In genomic region chr7:16453118-16453711, GRCm38 (mm10) we compare ENCODE assay signal across 7 mouse cellular contexts. TPM values are rescaled to one million over a fixed set of nuclear protein-coding genes. Genes with fewer than 3 reads are reported as not detected.
DNase-seq lines count a peak whose midpoint lies in the region; ATAC-seq and TF ChIP-seq lines count a peak whose summit lies in the region.

No protein-coding gene starts in this region.

- no peak for TF ChIP-seq EP300 in MEL (IDR thresholded peaks at IDR 0.05; ENCODE audit: low read depth in 1 of 2, low read length in 2 of 2)

- H3K27me3 ChIP-seq in MEL (ENCODE audit: control insufficient read depth in 1 of 2, insufficient read depth in 2 of 2, low read length in 2 of 2): no peaks in the 10 kb centered on the region

- no peaks in the 10 kb centered on the region for H3K9me3 ChIP-seq in MEL (replicated peaks; ENCODE audit: insufficient read depth, low read length)

- WGBS in olfactory bulb, adult 2 months: under 1% methylated on average over 23 of the region's 23 CpGs

- H3K9ac ChIP-seq in MEL (ENCODE audit: control insufficient read depth, low read depth, low read length, poor library complexity, severe bottlenecking): peak overlapping the region; percentile 72

- peak overlapping the region; percentile 62 to 82 for H3K4me3 ChIP-seq in MEL (ENCODE audit: control insufficient read depth in 1 of 2, insufficient read depth in 1 of 2, low read depth in 2 of 2, low read length in 2 of 2)
- peak overlapping the region; percentile 84 for H3K4me3 ChIP-seq in layer of hippocampus, adult 2 months
- H3K4me3 ChIP-seq in olfactory bulb, adult 2 months (ENCODE audit: insufficient read depth, low read depth, low read length): peak overlapping the region; percentile 85

- peak; percentile 50; a peak in 2 of 4 replicates for TF ChIP-seq POLR2A in MEL (IDR thresholded peaks at IDR 0.05; ENCODE audit: control insufficient read depth in 1 of 2, insufficient read depth in 1 of 2, low read depth in 1 of 2, low read length in 2 of 2, poor library complexity in 1 of 2)
- TF ChIP-seq POLR2A in brain, embryonic 14.5 days (IDR thresholded peaks at IDR 0.05; ENCODE audit: borderline replicate concordance, extremely low read depth, insufficient read depth, insufficient read length, poor library complexity, severe bottlenecking): no peak
- 0 out of 2 replicates have a peak, but pooled peaks have one; percentile 35 for TF ChIP-seq POLR2A in olfactory bulb, adult 2 months (IDR thresholded peaks at IDR 0.05; ENCODE audit: insufficient read depth, low read depth, low read length)

- peak; percentile 41; the same call in 1 of the 2 replicates for ATAC-seq in erythroid progenitor cell, adult 5-6 weeks (replicated peaks; ENCODE audit: low FRiP score, poor library complexity, severe bottlenecking)

- peak; percentile 89 for DNase-seq in MEL (ENCODE audit: low read depth, low spot score)
- peak; percentile 90 for DNase-seq in brain, embryonic 14.5 days (ENCODE audit: low read depth)
- DNase-seq in heart, postnatal 4 days: peak; percentile 47
- peak; percentile 59 to 79 for DNase-seq in layer of hippocampus, adult 2 months (ENCODE audit: low spot score in 2 of 2)
- DNase-seq in lung, adult 18-20 months: peak; percentile 49 to 52

- no peaks in the 10 kb centered on the region; the same call in none of the 2 replicates for H3K79me2 ChIP-seq in MEL (ENCODE audit: control insufficient read depth, insufficient read depth, low read length, poor library complexity)

- no peak for TF ChIP-seq RAD21 in MEL (IDR thresholded peaks at IDR 0.05; ENCODE audit: low read depth, low read length)

- H3K4me1 ChIP-seq in MEL (ENCODE audit: control insufficient read depth in 1 of 2, insufficient read depth in 2 of 2, low read length in 2 of 2): peaks cover 1 to 13% of the 10 kb centered on the region in 2 experiments; a peak in 3 of 4 replicates
- peaks cover 6% of the 10 kb centered on the region for H3K4me1 ChIP-seq in olfactory bulb, adult 2 months (ENCODE audit: control insufficient read depth, insufficient read depth, low read length)

- peak overlapping the region; percentile 42 for H3K27ac ChIP-seq in MEL (ENCODE audit: control insufficient read depth, low read depth, low read length)
- H3K27ac ChIP-seq in layer of hippocampus, adult 2 months: peak overlapping the region; percentile 85
- peak overlapping the region; percentile 9; the same call in 1 of the 2 replicates for H3K27ac ChIP-seq in olfactory bulb, adult 2 months (ENCODE audit: insufficient read depth, low read depth, low read length)

- H3K36me3 ChIP-seq in MEL (ENCODE audit: control insufficient read depth in 1 of 2, insufficient read depth in 2 of 2, low read length in 2 of 2): peaks cover 0 to 5% of the 10 kb centered on the region in 2 experiments; a peak in 2 of 4 replicates

- no peak for TF ChIP-seq CTCF in MEL (IDR thresholded peaks at IDR 0.05 in 2 of 3, conservative IDR thresholded peaks at IDR 0.05 in 1 of 3; ENCODE audit: control insufficient read depth in 1 of 3, insufficient read depth in 1 of 3, low read depth in 2 of 3, low read length in 3 of 3, poor library complexity in 1 of 3, severe bottlenecking in 1 of 3)
- TF ChIP-seq CTCF in brain, embryonic 14.5 days (IDR thresholded peaks at IDR 0.05; ENCODE audit: borderline replicate concordance, extremely low read depth, insufficient read depth, insufficient read length): no peak
- TF ChIP-seq CTCF in layer of hippocampus, adult 2 months (conservative IDR thresholded peaks at IDR 0.05): no peak
- no peak for TF ChIP-seq CTCF in olfactory bulb, adult 2 months (IDR thresholded peaks at IDR 0.05; ENCODE audit: insufficient read depth, low read depth, low read length)

TF ChIP-seq in MEL, 35 proteins besides CTCF, POLR2A, EP300 and RAD21:
- peak; percentile 37; the same call in 1 of the 2 replicates for TF ChIP-seq NELFE (IDR thresholded peaks at IDR 0.05; ENCODE audit: low read depth, low read length)
- TF ChIP-seq ELF1 (IDR thresholded peaks at IDR 0.05; ENCODE audit: low read depth, low read length): 0 out of 2 replicates have a peak, but pooled peaks have one; percentile 15
- no peak for TF ChIP-seq CHD1 (IDR thresholded peaks at IDR 0.05; ENCODE audit: low read depth, low read length)
- TF ChIP-seq RCOR1 (IDR thresholded peaks at IDR 0.05; ENCODE audit: low read depth, low read length): peak; percentile 50; the same call in 1 of the 2 replicates

RNA-seq across cellular contexts. Expression of gene Tmem160, which starts 0.6 kb away (rescaled TPM):
- total RNA-seq in MEL (2012; rRNA removed): 90.1 and 90.8 TPM in 2 replicates
- polyA plus RNA-seq in MEL (2012; ENCODE audit: insufficient read depth in 1 of 2, insufficient read length in 2 of 2, low read depth in 1 of 2, low replicate concordance in 2 of 2, missing spikeins in 1 of 2): 10 to 100 TPM in 1 of 2 experiments, not detected in 1; 73.3 TPM
- polyA plus RNA-seq in brain, embryonic 14.5 days (2012; rRNA removed): 52.5 and 69.0 TPM in 2 replicates
- total RNA-seq in erythroid progenitor cell, adult 5-6 weeks (2015; ENCODE audit: low replicate concordance): 6.8 and 8.0 TPM in 2 replicates
- total RNA-seq in erythroid progenitor cell, adult 5-6 weeks (2017; ENCODE audit: low replicate concordance): 1.9 and 5.9 TPM in 2 replicates
- 10 to 100 TPM; 70.3 to 77.9 TPM for total RNA-seq in heart, postnatal 4 days (2021)
- total RNA-seq in layer of hippocampus, adult 2 months (2021): 10 to 100 TPM; 59.4 to 72.5 TPM
- polyA plus RNA-seq in olfactory bulb, adult 2 months (2012; ENCODE audit: insufficient read depth, insufficient read length, low replicate concordance, missing spikeins): not detected in 2 replicates

RNA-seq across cellular contexts. Expression of gene Npas1, which starts 24.3 kb away (rescaled TPM):
- total RNA-seq in MEL (2012; rRNA removed): 0.08 and 0.16 TPM in 2 replicates
- polyA plus RNA-seq in MEL (2012; ENCODE audit: insufficient read depth in 1 of 2, insufficient read length in 2 of 2, low read depth in 1 of 2, low replicate concordance in 2 of 2, missing spikeins in 1 of 2): 1 to 10 TPM in 1 of 2 experiments, not detected in 1; 1.3 TPM
- 4.6 and 5.1 TPM in 2 replicates for polyA plus RNA-seq in brain, embryonic 14.5 days (2012; rRNA removed)
- total RNA-seq in erythroid progenitor cell, adult 5-6 weeks (2015; ENCODE audit: low replicate concordance): not detected in 2 replicates
- not detected in 2 replicates for total RNA-seq in erythroid progenitor cell, adult 5-6 weeks (2017; ENCODE audit: low replicate concordance)
- total RNA-seq in heart, postnatal 4 days (2021): not detected
- total RNA-seq in layer of hippocampus, adult 2 months (2021): 10 to 100 TPM; 16.1 to 18.4 TPM
- polyA plus RNA-seq in olfactory bulb, adult 2 months (2012; ENCODE audit: insufficient read depth, insufficient read length, low replicate concordance, missing spikeins): not detected in 2 replicates

RNA-seq across cellular contexts. Expression of gene Zc3h4, which starts 52.5 kb away (rescaled TPM):
- 32.2 and 32.9 TPM in 2 replicates for total RNA-seq in MEL (2012; rRNA removed)
- polyA plus RNA-seq in MEL (2012; ENCODE audit: insufficient read depth in 1 of 2, insufficient read length in 2 of 2, low read depth in 1 of 2, low replicate concordance in 2 of 2, missing spikeins in 1 of 2): 10 to 100 TPM; 59.4 to 71.8 TPM
- polyA plus RNA-seq in brain, embryonic 14.5 days (2012; rRNA removed): 63.7 and 73.2 TPM in 2 replicates
- total RNA-seq in erythroid progenitor cell, adult 5-6 weeks (2015; ENCODE audit: low replicate concordance): 43.6 and 44.0 TPM in 2 replicates
- 89.2 and 100.0 TPM in 2 replicates for total RNA-seq in erythroid progenitor cell, adult 5-6 weeks (2017; ENCODE audit: low replicate concordance)
- total RNA-seq in heart, postnatal 4 days (2021): 10 to 100 TPM; 36.8 to 39.3 TPM
- 10 to 100 TPM; 62.4 to 64.4 TPM for total RNA-seq in layer of hippocampus, adult 2 months (2021)
- polyA plus RNA-seq in olfactory bulb, adult 2 months (2012; ENCODE audit: insufficient read depth, insufficient read length, low replicate concordance, missing spikeins): 372 TPM in 1 of 2 replicates, not detected in the other

Comparison
In these comparisons a context has a peak if more than half of its experiments do, and no peak if none do; other contexts are left out.
1. Peak in every context shown above with its lines: DNase-seq, ATAC-seq, H3K4me3 ChIP-seq and H3K27ac ChIP-seq.
2. H3K27ac ChIP-seq: peak in every context shown above with its lines; median percentile 85 in layer of hippocampus, adult 2 months; 42 in MEL; 9 in olfactory bulb, adult 2 months.
3. RNA of gene Tmem160, which starts 0.6 kb away (total RNA-seq): 90.1 to 90.8 TPM in MEL, 70.3 to 77.9 TPM in heart, postnatal 4 days and 59.4 to 72.5 TPM in layer of hippocampus, adult 2 months; 1.9 to 8.0 TPM in erythroid progenitor cell, adult 5-6 weeks; every median in the first group is over 4 times any median in the second.
4. RNA of gene Npas1, which starts 24.3 kb away (total RNA-seq): 16.1 to 18.4 TPM in layer of hippocampus, adult 2 months; 0.08 to 0.16 TPM in MEL, not detected in erythroid progenitor cell, adult 5-6 weeks and not detected in heart, postnatal 4 days; every median in the first group is over 10 times any median in the second.